Mouse (Mus musculus) liver, embryonic 16.5 days (tissue): ENCODE measurements around the gene Cd300ld. TPM values are rescaled to one million over a fixed set of nuclear protein-coding genes. Genes with fewer than 3 reads are reported as not detected.

Experiments used
- ATAC-seq: fragments of 200-750 bp; cut with Nextera tagmentation; 2 replicates; pipeline ENCODE4 v1.8.0; 2017; ENCODE audit warnings: low read depth, mild to moderate bottlenecking, moderate number of reproducible peaks, moderate library complexity
- H3K27ac ChIP-seq: fragments of 300-500 bp; sonication (generic); 2 replicates; pipeline ENCODE4 v1.5.1; 2014; ENCODE audit warnings: mild to moderate bottlenecking, low read length
- H3K27me3 ChIP-seq: fragments of 300-500 bp; sonication (generic); 2 replicates; pipeline ENCODE4 v1.6.1; 2014; ENCODE audit warnings: low read depth, low read length, mixed read lengths; ENCODE audit not compliant: control insufficient read depth, insufficient read depth
- H3K36me3 ChIP-seq: fragments of 300-500 bp; sonication (generic); 2 replicates; pipeline ENCODE4 v1.6.1; 2014; ENCODE audit warnings: mild to moderate bottlenecking; ENCODE audit not compliant: control insufficient read depth, insufficient read depth
- H3K4me1 ChIP-seq: fragments of 300-500 bp; sonication (generic); 2 replicates; pipeline ENCODE4 v1.6.1; 2014; ENCODE audit warnings: low read depth, low read length, mixed read lengths; ENCODE audit not compliant: control insufficient read depth
- H3K4me2 ChIP-seq: fragments of 300-500 bp; sonication (generic); 2 replicates; pipeline ENCODE4 v1.6.1; 2014; ENCODE audit warnings: low read depth, low read length, mixed read lengths
- H3K4me3 ChIP-seq: fragments of 300-500 bp; sonication (generic); 2 replicates; pipeline ENCODE4 v1.5.1; 2014; ENCODE audit warnings: low read depth, mild to moderate bottlenecking, low read length
- H3K9ac ChIP-seq: fragments of 300-500 bp; sonication (generic); 2 replicates; pipeline ENCODE4 v1.6.1; 2014; ENCODE audit warnings: low read depth, low read length
- H3K9me3 ChIP-seq: fragments of 300-500 bp; sonication (generic); replicated peaks from 2 replicates; pipeline ENCODE4 v1.6.1; 2016; ENCODE audit warnings: low read length; ENCODE audit not compliant: control insufficient read depth
- whole genome bisulfite sequencing: fragments of 180-500 bp; shearing (Covaris S2); extraction: QIAGEN DNeasy Blood & Tissue Kit; methylation state at CpG from one replicate; pipeline ENCODE4 v1.1.7; 2014; ENCODE audit not compliant: insufficient replicate concordance; 5-methylcytosine and 5-hydroxymethylcytosine counted together
- polyA plus RNA-seq: library from polyadenylated mRNA; unstranded; fragments of >200 nt; fragmentation: Nextera tagmentation; extraction: Ambion mirVana; gene quantifications from 2 replicates; pipeline ENCODE4 v1.2.1, GENCODE M21; 2015

Cd300ld gene
- polyA plus RNA-seq, 1 experiment from 2014 or later = 1.3 TPM

DNA sequence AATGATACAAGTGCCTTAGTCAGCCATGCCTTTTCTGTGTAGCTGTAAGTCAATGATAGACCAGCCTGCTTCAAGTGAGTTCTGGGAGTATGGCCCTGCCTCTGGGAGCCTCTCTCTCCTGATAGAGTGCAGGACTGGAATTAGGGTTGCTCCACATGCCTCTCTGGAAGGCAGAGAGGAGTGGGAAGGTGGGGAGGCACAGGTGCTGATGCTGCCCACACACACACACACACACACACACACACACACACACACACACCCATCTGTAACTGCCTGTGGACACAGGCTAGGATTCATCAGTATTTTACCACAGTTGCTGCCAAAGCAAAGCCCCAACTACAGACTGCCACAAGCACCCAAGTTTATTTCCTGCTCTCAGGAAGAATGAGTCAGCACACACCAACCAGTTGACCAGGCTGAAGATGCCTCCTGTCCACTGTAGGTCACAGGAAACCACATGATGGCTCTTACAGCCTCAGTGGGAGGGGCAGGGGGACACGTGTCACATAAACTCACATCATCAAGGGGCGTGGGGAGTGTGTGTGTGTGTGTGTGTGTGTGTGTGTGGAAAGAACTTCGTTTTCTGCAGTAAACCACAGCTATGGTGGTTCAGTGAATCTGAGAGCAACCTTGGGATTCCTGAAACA is 24.4 kb downstream of the Cd300ld start:
- 11% methylated on average over 3 of the region's 3 CpGs for WGBS
- no peaks in the 10 kb centered on the region for H3K4me1 ChIP-seq
- H3K36me3 ChIP-seq = no peaks in the 10 kb centered on the region
- no peak overlapping the region for H3K9ac ChIP-seq
- no peaks in the 10 kb centered on the region for H3K9me3 ChIP-seq
- no peak overlapping the region for H3K4me3 ChIP-seq
- no peak overlapping the region for H3K27ac ChIP-seq
- no peaks in the 10 kb centered on the region for H3K27me3 ChIP-seq
- no peak overlapping the region for H3K4me2 ChIP-seq
- peak; percentile 59 for ATAC-seq

GRCm38 (mm10) chr11:114960369-114960768 is 29.4 kb downstream of the Cd300ld start:
- H3K27me3 ChIP-seq = no peaks in the 10 kb centered on the region
- no peaks in the 10 kb centered on the region for H3K36me3 ChIP-seq
- H3K4me2 ChIP-seq = no peak overlapping the region
- H3K27ac ChIP-seq = no peak overlapping the region
- H3K9me3 ChIP-seq = no peaks in the 10 kb centered on the region
- no peak overlapping the region for H3K4me3 ChIP-seq
- 30% methylated on average over 1 of the region's 1 CpGs for WGBS
- H3K4me1 ChIP-seq = no peaks in the 10 kb centered on the region
- no peak for ATAC-seq
- no peak overlapping the region for H3K9ac ChIP-seq

GRCm38 (mm10) chr11:114934144-114934543 is 55.6 kb downstream of the Cd300ld start, which contains the start of gene Cd300lb:
Cd300lb (minus strand) TSS chr11:114934386.
- H3K9ac ChIP-seq = no peak within 1 kb of the TSS
- H3K4me2 ChIP-seq = no peak within 1 kb of the TSS
- no peaks in the 10 kb centered on the region for H3K9me3 ChIP-seq
- no peak for ATAC-seq
- WGBS = 22% methylated on average over 6 of the region's 6 CpGs
- no peaks in the 10 kb centered on the region for H3K27me3 ChIP-seq
- no peaks in the 10 kb centered on the region for H3K36me3 ChIP-seq
- H3K4me3 ChIP-seq = peak within 1 kb of the TSS; percentile 17
- no peaks in the 10 kb centered on the region for H3K4me1 ChIP-seq
- no peak within 1 kb of the TSS for H3K27ac ChIP-seq

- H3K27ac ChIP-seq = no peak overlapping the region
- 43% methylated on average over 4 of the region's 4 CpGs for WGBS
- H3K4me2 ChIP-seq = no peak overlapping the region
- ATAC-seq = no peak
- H3K27me3 ChIP-seq = no peaks in the 10 kb centered on the region
- no peaks in the 10 kb centered on the region for H3K36me3 ChIP-seq
- H3K4me1 ChIP-seq = no peaks in the 10 kb centered on the region
- H3K4me3 ChIP-seq = peak overlapping the region; percentile 17
- no peak overlapping the region for H3K9ac ChIP-seq
- no peaks in the 10 kb centered on the region for H3K9me3 ChIP-seq
Observed at GRCm38 (mm10) chr11:114933591-114933990, 56.1 kb downstream of the Cd300ld start.

Other genes with a start within 250 kb of the Cd300ld start
- 0.09 and 0.17 TPM in 2 replicates for gene Kif19a, start 224.5 kb downstream of the Cd300ld start, polyA plus RNA-seq
- not detected in 2 replicates for gene Btbd17, start 194.0 kb downstream of the Cd300ld start, polyA plus RNA-seq
- not detected in 2 replicates for gene Gpr142, start 191.0 kb downstream of the Cd300ld start, polyA plus RNA-seq
- gene Gprc5c, start 138.8 kb downstream of the Cd300ld start, polyA plus RNA-seq = 19.5 and 20.2 TPM in 2 replicates
- gene Cd300a, start 99.9 kb downstream of the Cd300ld start, polyA plus RNA-seq = 5.9 and 6.2 TPM in 2 replicates
- gene Cd300lb, start 55.5 kb downstream of the Cd300ld start, polyA plus RNA-seq = 1.5 and 1.9 TPM in 2 replicates
- gene Cd300c, start 20.8 kb downstream of the Cd300ld start, polyA plus RNA-seq = 0.14 TPM in 1 of 2 replicates, not detected in the other
- gene Cd300c2, start 12.0 kb upstream of the Cd300ld start, polyA plus RNA-seq = 9.8 and 11.1 TPM in 2 replicates
- gene Cd300ld2, start 26.3 kb upstream of the Cd300ld start, polyA plus RNA-seq = not detected in 2 replicates
- not detected in 2 replicates for gene Cd300ld4, start 37.1 kb upstream of the Cd300ld start, polyA plus RNA-seq
- gene Cd300ld5, start 47.8 kb upstream of the Cd300ld start, polyA plus RNA-seq = not detected in 2 replicates
- gene Cd300ld3, start 58.5 kb upstream of the Cd300ld start, polyA plus RNA-seq = not detected in 2 replicates
- gene Cd300e, start 72.3 kb upstream of the Cd300ld start, polyA plus RNA-seq = 0.46 and 0.79 TPM in 2 replicates
- 2.3 and 2.4 TPM in 2 replicates for gene Rab37, start 101.5 kb upstream of the Cd300ld start, polyA plus RNA-seq
- 4.0 and 5.5 TPM in 2 replicates for gene Cd300lf, start 144.1 kb upstream of the Cd300ld start, polyA plus RNA-seq
- gene Slc9a3r1, start 173.4 kb upstream of the Cd300ld start, polyA plus RNA-seq = 78.8 and 88.7 TPM in 2 replicates
- 5.9 and 6.4 TPM in 2 replicates for gene Tmem104, start 197.6 kb upstream of the Cd300ld start, polyA plus RNA-seq
- gene Nat9, start 197.9 kb upstream of the Cd300ld start, polyA plus RNA-seq = 12.7 TPM in 2 replicates